Mouse (Mus musculus) bone marrow, adult 2 months (tissue): ENCODE results near the gene Anp32a.

Experiments
- CTCF ChIP-seq: fragments of 200-500 bp; IDR thresholded peaks from 2 replicates; pipeline ENCODE4 v1.5.1; 2011; ENCODE audit warnings: low read length, control low read depth; ENCODE audit not compliant: control insufficient read depth, insufficient read depth
- POLR2A ChIP-seq: fragments of 200-500 bp; IDR thresholded peaks from 2 replicates; pipeline ENCODE4 v1.6.1; 2011; ENCODE audit warnings: low read depth, mild to moderate bottlenecking, control low read depth, low read length, borderline replicate concordance; ENCODE audit not compliant: control insufficient read depth

GRCm38 (mm10) chr9:62334298-62334825, 6.7 kb upstream of the Anp32a start:
- TF ChIP-seq CTCF (peak; percentile 48), POLR2A (no peak)
